Mouse (Mus musculus) cortical plate, adult 2 months (tissue): ENCODE results near the gene Eif2b2.

Experiments
- CTCF ChIP-seq: fragments of 200-500 bp; IDR thresholded peaks from 2 replicates; pipeline ENCODE4 v1.5.1; 2011; ENCODE audit warnings: mild to moderate bottlenecking, control low read depth, low read length; ENCODE audit not compliant: insufficient read depth; ENCODE audit errors: extremely low read depth
- POLR2A ChIP-seq: fragments of 200-500 bp; IDR thresholded peaks from 2 replicates; pipeline ENCODE4 v1.6.1; 2011; ENCODE audit warnings: mild to moderate bottlenecking, low read length, control low read depth; ENCODE audit not compliant: insufficient read depth; ENCODE audit errors: extremely low read depth

- TF ChIP-seq CTCF (no peak), POLR2A (no peak)
These were observed 45.7 kb downstream of the Eif2b2 start for GRCm38 (mm10) chr12:85264940-85265339.
